ENCODE assay signal across 27 mouse cellular contexts in genomic region chr4:149679056-149679770, GRCm38 (mm10). TPM values are rescaled to one million over a fixed set of nuclear protein-coding genes. Genes with fewer than 3 reads are reported as not detected.
A peak's percentile ranks its signal among the peaks of the same experiment; 100 is the strongest.
DNase-seq lines count a peak whose midpoint lies in the region; ATAC-seq lines count a peak whose summit lies in the region.
"Had no signal": no experiment of that assay in that cellular context is flagged by ENCODE, and none has a peak within 500 bp of the region (broad histone marks: within the 10 kb centered on the region; RNA-seq: fewer than 3 reads in every experiment).

No protein-coding gene starts in this region.

- intact Hi-C loops in heart, postnatal 10 days (cut with DNase I), result no loop called here

- H3K9me3 ChIP-seq in hindbrain, embryonic 12.5 days (replicated peaks), result no peaks in the 10 kb centered on the region
- no peaks in the 10 kb centered on the region for H3K9me3 ChIP-seq in hindbrain, embryonic 16.5 days (ENCODE audit: control insufficient read depth, low read length)
- no peaks in the 10 kb centered on the region for H3K9me3 ChIP-seq in kidney, embryonic 16.5 days (ENCODE audit: low read length)
- H3K9me3 ChIP-seq: forebrain, embryonic 12.5 days; heart, embryonic 15.5 days; hindbrain, embryonic 10.5 days; intestine, embryonic 15.5 days; limb, embryonic 13.5 days; megakaryocyte, embryonic 14.5 days; midbrain, embryonic 12.5 days; neural tube, embryonic 12.5 days had no signal

- no peak overlapping the region for H3K4me2 ChIP-seq in hindbrain, embryonic 12.5 days (replicated peaks)
- H3K4me2 ChIP-seq in hindbrain, embryonic 16.5 days (ENCODE audit: low read length), result no peak overlapping the region
- H3K4me2 ChIP-seq in kidney, embryonic 16.5 days (replicated peaks; ENCODE audit: low read depth, low read length), result no peak overlapping the region
- H3K4me2 ChIP-seq: forebrain, embryonic 12.5 days; heart, embryonic 15.5 days; intestine, embryonic 15.5 days; limb, embryonic 13.5 days; liver, embryonic 11.5 days; midbrain, embryonic 12.5 days; neural tube, embryonic 12.5 days had no signal

- WGBS in hindbrain, embryonic 12.5 days, result 73% methylated on average over 11 of the region's 11 CpGs
- 74% methylated on average over 11 of the region's 11 CpGs for WGBS in hindbrain, embryonic 16.5 days
- 14% methylated on average over 11 of the region's 11 CpGs for WGBS in kidney, embryonic 16.5 days

- H3K27ac ChIP-seq in hindbrain, embryonic 12.5 days, result peak overlapping the region; percentile 17; the same call in 1 of the 2 replicates
- no peak overlapping the region for H3K27ac ChIP-seq in hindbrain, embryonic 16.5 days (ENCODE audit: low read depth, low read length)
- no peak overlapping the region for H3K27ac ChIP-seq in kidney, embryonic 16.5 days (ENCODE audit: low read length)
- H3K27ac ChIP-seq: forebrain, embryonic 12.5 days; heart, embryonic 15.5 days; hindbrain, embryonic 10.5 days; hindbrain, postnatal 0 days; intestine, embryonic 15.5 days; limb, embryonic 13.5 days; midbrain, embryonic 12.5 days; neural tube, embryonic 12.5 days had no signal

- DNase-seq in heart, adult 11 months, result peak; percentile 96
- no peak for DNase-seq in heart, postnatal 10 days
- DNase-seq in kidney, postnatal 10 days, result peak; percentile 34
- DNase-seq in urinary bladder, postnatal 14 days (ENCODE audit: low spot score), result no peak
- DNase-seq: adrenal gland, postnatal 25 days; cerebellum, adult 18-20 months; cerebellum, postnatal 10 days; forebrain, postnatal 0 days; gastrocnemius, postnatal 14 days; lung, postnatal 36 days; right cerebral cortex, adult 18-20 months; spleen, adult 18-20 months; thymus, postnatal 14 days had no signal

- peaks cover 8% of the 10 kb centered on the region for H3K27me3 ChIP-seq in hindbrain, embryonic 12.5 days
- no peaks in the 10 kb centered on the region for H3K27me3 ChIP-seq in hindbrain, embryonic 16.5 days (replicated peaks; ENCODE audit: control insufficient read depth, insufficient read depth, low read length)
- peaks cover 13% of the 10 kb centered on the region for H3K27me3 ChIP-seq in kidney, embryonic 16.5 days (ENCODE audit: insufficient read depth, low read length)
- H3K27me3 ChIP-seq: megakaryocyte, embryonic 14.5 days had no signal

- no peak for ATAC-seq in hindbrain, embryonic 12.5 days (ENCODE audit: low FRiP score)
- no peak for ATAC-seq in hindbrain, embryonic 16.5 days
- no peak for ATAC-seq in kidney, embryonic 16.5 days (ENCODE audit: low FRiP score, low TSS enrichment)
- ATAC-seq: forebrain, postnatal 0 days; hindbrain, postnatal 0 days; intestine, embryonic 15.5 days had no signal

- no peak overlapping the region for H3K4me3 ChIP-seq in hindbrain, embryonic 12.5 days
- no peak overlapping the region for H3K4me3 ChIP-seq in hindbrain, embryonic 16.5 days (ENCODE audit: low read length)
- no peak overlapping the region for H3K4me3 ChIP-seq in kidney, embryonic 16.5 days (ENCODE audit: low read length)
- H3K4me3 ChIP-seq: forebrain, embryonic 12.5 days; heart, embryonic 15.5 days; hindbrain, embryonic 10.5 days; intestine, embryonic 15.5 days; limb, embryonic 13.5 days; megakaryocyte, embryonic 14.5 days; midbrain, embryonic 12.5 days; myocyte; neural tube, embryonic 12.5 days had no signal

- no peak overlapping the region for H3K9ac ChIP-seq in hindbrain, embryonic 12.5 days
- H3K9ac ChIP-seq in hindbrain, embryonic 16.5 days (ENCODE audit: low read depth, low read length), result no peak overlapping the region
- no peak overlapping the region for H3K9ac ChIP-seq in kidney, embryonic 16.5 days (replicated peaks; ENCODE audit: low read length)
- H3K9ac ChIP-seq: forebrain, embryonic 12.5 days; forebrain, postnatal 0 days; heart, embryonic 15.5 days; intestine, embryonic 15.5 days; limb, embryonic 13.5 days; midbrain, embryonic 12.5 days; neural tube, embryonic 12.5 days had no signal

- 0 out of 2 replicates have a peak, but pooled peaks cover 10% of the 10 kb centered on the region for H3K4me1 ChIP-seq in hindbrain, embryonic 12.5 days
- no peaks in the 10 kb centered on the region; the same call in 1 of the 2 replicates for H3K4me1 ChIP-seq in hindbrain, embryonic 16.5 days (ENCODE audit: control insufficient read depth, insufficient read depth, low read depth, low read length)
- H3K4me1 ChIP-seq in kidney, embryonic 16.5 days (ENCODE audit: insufficient read depth, low read length), result peaks cover 27% of the 10 kb centered on the region

- no peaks in the 10 kb centered on the region for H3K36me3 ChIP-seq in hindbrain, embryonic 12.5 days
- no peaks in the 10 kb centered on the region for H3K36me3 ChIP-seq in hindbrain, embryonic 16.5 days (ENCODE audit: control insufficient read depth, insufficient read depth, low read length)
- H3K36me3 ChIP-seq in kidney, embryonic 16.5 days (ENCODE audit: insufficient read depth, low read length), result no peaks in the 10 kb centered on the region
- H3K36me3 ChIP-seq: forebrain, embryonic 12.5 days; heart, embryonic 15.5 days; hindbrain, embryonic 10.5 days; intestine, embryonic 15.5 days; limb, embryonic 13.5 days; midbrain, embryonic 12.5 days; neural tube, embryonic 12.5 days had no signal

RNA-seq across cellular contexts. Expression of gene Pik3cd, which starts 23.2 kb away (rescaled TPM):
- total RNA-seq in heart, postnatal 10 days (2021), result 1 to 10 TPM; 4.1 to 4.6 TPM
- 16.9 and 19.6 TPM in 2 replicates for polyA plus RNA-seq in hindbrain, embryonic 12.5 days (2016; fragmentation: Nextera tagmentation; extraction: Ambion mirVana)
- 13.1 and 16.3 TPM in 2 replicates for polyA plus RNA-seq in hindbrain, embryonic 16.5 days (2015; fragmentation: Nextera tagmentation; extraction: Ambion mirVana)
- 4.5 and 4.7 TPM in 2 replicates for polyA plus RNA-seq in kidney, embryonic 16.5 days (2015; fragmentation: Nextera tagmentation; extraction: Ambion mirVana)

RNA-seq across cellular contexts. Expression of gene Tmem201, which starts 58.6 kb away (rescaled TPM):
- 10 to 100 TPM; 82.8 to 88.9 TPM for total RNA-seq in heart, postnatal 10 days (2021)
- 39.6 and 39.7 TPM in 2 replicates for polyA plus RNA-seq in hindbrain, embryonic 12.5 days (2016; fragmentation: Nextera tagmentation; extraction: Ambion mirVana)
- 43.9 and 49.7 TPM in 2 replicates for polyA plus RNA-seq in hindbrain, embryonic 16.5 days (2015; fragmentation: Nextera tagmentation; extraction: Ambion mirVana)
- 39.2 and 41.8 TPM in 2 replicates for polyA plus RNA-seq in kidney, embryonic 16.5 days (2015; fragmentation: Nextera tagmentation; extraction: Ambion mirVana)

Comparison
In these comparisons a context has a peak if more than half of its experiments do, and no peak if none do; other contexts are left out.
1. DNase-seq: peak in heart, adult 11 months (single experiment) and kidney, postnatal 10 days (single experiment); none in heart, postnatal 10 days (0 of 2) and urinary bladder, postnatal 14 days (single experiment).